Mouse (Mus musculus) lung, postnatal 4 days (tissue): ENCODE data around the gene Rmnd5a.

Experiments used
- DNase-seq, 2 experiments: peaks; one replicate each; pipeline ENCODE4 v3.0.0; 2021

Rmnd5a gene

DNA sequence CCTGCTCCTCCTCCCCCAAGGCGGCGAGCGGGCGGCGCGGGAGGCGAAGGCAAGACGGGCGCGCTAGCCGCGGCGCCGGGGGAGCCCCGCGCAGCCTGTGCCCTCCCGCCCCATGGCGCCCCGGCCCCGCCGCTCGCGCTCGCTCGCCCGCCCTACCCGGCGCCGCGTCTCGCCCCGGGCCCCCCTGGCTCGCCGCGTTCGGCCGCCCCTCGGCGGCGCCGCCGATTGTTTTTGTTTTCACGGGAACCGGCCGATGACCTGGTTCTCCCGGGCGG lies 283 bp downstream of the Rmnd5a start:
- DNase-seq: no peak

GRCm38 (mm10) chr6:71439506-71440216 lies 776 bp downstream of the Rmnd5a start:
- DNase-seq: peak; percentile 63 to 72

- DNase-seq: no peak
Observed at GRCm38 (mm10) chr6:71438070-71438469, 2.4 kb downstream of the Rmnd5a start.

DNA sequence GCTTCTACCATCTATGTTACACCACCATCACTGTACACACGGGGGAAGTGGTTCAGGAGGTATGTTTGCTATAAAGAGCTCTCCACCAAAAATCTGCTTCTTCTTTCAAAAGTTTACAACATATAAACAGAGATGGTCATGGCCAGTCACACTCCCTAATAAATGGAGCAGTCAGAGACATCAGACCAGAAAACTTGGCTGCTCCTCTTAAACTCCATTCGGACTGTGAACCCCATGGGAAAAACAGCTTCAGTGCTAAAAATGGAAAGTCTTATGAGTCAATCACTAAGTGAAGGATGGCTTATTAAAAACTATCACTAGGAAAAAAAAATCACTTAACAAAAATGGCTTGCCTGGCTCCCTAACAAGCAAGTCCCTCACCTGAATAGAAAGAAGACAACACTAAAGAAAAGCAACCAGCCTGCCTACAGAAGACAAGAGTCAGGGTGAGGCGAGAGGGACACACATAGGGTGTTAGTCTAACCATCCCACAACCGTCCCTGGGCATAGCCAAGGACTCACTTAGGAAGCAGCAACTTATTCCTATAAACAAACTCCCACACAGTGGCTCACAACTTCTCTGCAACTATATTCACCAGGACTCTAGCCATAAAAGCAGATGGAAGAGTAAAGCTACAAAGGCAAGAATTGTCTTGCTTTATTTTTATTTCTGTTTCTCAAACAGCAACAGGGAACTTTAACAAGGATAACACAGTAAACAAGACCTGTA lies 12.3 kb downstream of the Rmnd5a start:
- no peak for DNase-seq

DNA sequence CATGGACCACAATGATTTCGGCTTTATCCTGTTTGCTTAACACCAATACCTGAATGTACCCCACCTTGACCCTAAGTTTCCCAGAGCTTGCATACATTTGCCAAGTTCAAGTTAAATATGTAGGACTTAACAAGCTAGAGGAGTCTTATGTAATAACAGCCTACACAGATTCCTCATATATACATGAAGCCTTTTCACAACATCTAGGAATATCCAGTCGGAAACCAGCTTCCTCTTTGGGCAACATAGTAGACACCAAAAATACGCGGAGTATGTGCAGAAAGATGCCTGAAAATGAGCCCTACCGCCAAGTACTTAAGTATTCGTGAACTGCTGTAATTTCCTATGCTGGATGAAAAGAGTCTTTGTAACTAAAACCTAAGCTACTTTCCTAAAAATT lies 14.8 kb downstream of the Rmnd5a start:
- DNase-seq: no peak

DNA sequence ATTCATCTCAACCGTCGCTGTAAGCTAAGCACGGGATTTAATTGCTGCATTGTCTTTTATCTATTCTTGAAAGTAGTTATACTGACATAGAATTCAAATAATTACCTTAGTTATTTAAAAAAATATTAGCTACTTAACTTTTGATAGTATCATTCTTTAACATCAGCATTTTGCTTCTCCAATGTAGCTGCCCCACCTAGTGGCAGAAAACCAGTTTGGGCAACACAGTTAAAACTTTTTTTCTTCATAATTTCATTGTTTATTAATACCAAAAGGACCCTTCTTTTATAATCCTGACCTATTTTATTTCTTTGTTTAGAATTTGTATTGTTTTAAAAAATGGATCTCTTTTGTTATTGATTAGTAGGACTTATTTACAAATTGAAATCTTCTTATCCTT lies 17.3 kb downstream of the Rmnd5a start:
- peak in 1 of 2 experiments; percentile 21 for DNase-seq

GRCm38 (mm10) chr6:71422162-71422561 lies 18.3 kb downstream of the Rmnd5a start:
- DNase-seq: no peak

DNA sequence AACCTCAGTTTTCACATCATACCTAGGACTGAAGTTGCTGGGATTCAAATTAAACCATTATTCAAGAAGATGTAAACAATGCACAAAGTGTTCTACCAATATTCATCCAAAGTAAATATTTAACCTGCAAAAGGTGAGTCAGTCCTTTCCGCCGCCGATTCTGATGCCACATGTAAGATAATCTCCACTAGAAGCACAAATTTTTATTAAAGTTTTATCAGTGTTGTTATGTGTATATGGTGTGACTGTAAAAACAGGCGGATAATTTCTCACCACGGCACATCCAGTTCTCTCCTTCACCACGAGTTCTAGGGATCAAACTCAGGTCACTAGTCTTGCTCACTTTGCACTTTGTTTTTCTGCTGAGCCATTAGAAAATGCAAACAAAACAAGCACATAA lies 19.6 kb downstream of the Rmnd5a start:
- no peak for DNase-seq

- no peak for DNase-seq
Observed at GRCm38 (mm10) chr6:71418874-71419273, 21.6 kb downstream of the Rmnd5a start.

- no peak for DNase-seq
Observed at GRCm38 (mm10) chr6:71415446-71415845, 25.0 kb downstream of the Rmnd5a start.

DNA sequence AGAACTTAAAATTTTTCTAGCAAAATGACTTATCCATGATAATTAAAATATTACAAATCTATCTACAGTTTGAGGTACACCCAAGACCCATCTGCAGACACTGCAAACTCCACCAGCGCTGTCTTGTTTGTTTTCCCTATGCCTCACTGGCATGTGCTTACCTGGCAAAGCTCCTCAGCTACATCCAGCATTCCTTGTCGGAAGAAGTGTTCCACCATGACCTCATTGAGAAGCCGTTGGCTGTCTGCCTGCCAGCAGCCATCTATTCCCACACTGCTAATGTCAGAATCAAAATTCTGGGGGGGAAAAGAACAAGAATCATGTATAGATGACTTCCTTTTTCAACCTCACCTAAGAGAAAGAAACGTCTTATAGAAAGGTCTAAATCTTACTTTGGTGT lies 25.8 kb downstream of the Rmnd5a start:
- DNase-seq: no peak

DNA sequence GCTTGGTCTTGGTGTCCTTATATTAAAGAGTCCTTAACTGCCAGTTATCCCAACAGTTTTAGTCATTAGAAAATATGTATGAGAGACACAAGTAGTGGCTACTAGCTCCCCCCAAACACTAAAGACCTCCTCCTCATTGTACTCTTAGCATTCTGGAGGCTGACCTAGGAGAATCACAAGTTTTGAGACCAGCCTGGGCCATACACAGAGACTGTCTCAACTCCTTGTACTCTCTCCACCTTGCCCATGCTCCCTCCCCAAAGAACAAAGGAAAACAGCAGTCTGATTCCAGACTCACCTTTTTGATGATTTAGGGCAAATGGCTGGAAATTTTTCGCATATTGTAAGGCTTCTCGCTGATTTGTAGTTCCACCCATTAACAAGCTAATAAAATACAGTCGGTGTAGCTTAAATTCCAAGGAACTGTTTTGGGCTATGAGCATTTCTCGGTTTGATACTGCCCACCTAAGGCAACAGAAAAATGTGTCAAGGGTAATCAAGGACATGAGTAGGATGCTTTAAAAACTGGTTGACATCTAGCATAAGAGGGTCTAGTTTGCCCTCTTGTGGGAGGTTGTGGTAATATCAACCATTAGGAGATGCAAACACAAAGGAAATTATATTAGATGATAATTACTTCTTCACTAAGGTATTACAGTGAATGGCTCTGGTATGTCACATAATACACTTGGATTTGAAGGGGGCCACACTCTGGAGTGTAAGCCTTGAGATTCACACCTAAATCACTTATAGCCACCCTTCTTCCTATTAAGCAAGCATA lies 41.4 kb downstream of the Rmnd5a start:
- DNase-seq: peak in 1 of 2 experiments; percentile 25

GRCm38 (mm10) chr6:71396761-71397160 lies 43.7 kb downstream of the Rmnd5a start:
- no peak for DNase-seq

GRCm38 (mm10) chr6:71396016-71396415 lies 44.4 kb downstream of the Rmnd5a start:
- DNase-seq: no peak

- DNase-seq: no peak
Observed at GRCm38 (mm10) chr6:71390496-71390895, 49.9 kb downstream of the Rmnd5a start.

- no peak for DNase-seq
Observed at GRCm38 (mm10) chr6:71381654-71382053, 58.8 kb downstream of the Rmnd5a start.

DNA sequence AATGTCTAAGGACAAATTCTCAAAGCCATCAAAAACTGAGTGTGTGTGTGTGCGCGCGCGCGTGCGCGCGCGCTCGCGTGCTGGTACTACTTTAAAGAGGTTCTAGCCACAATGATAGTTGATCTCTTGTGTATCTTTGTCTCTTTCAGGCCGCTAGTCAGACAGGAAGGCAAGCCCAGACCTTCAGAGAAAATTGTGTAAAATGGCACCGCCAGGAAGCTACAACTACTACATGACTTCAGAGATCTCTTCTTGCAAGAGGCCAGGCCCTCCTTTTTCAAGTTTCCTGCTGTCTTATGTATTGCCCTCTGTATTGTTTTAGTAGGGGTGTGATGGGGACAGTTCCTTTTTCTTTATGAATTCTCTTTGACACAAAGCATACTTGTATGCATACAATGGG lies 63.7 kb downstream of the Rmnd5a start:
- DNase-seq: no peak

DNA sequence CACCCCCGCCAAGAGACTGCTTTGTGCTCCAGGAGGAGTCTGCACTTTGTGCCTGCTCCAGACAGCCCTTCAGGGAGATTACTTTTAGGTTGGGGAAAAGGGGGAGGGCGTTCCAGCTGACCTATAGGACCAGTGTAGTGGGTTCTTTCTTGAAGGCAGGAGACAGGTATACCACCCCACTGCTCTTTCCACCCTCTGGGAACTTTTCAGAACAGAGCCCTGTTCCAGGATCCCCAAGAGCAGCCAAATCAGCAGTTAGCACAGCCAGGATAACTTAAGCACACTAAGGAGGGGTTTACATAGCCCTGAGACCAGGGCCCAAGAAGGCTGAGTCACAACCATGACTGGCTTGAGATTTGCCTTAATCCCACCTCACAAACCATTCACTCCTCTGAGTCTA lies 65.5 kb downstream of the Rmnd5a start:
- DNase-seq: no peak

DNA sequence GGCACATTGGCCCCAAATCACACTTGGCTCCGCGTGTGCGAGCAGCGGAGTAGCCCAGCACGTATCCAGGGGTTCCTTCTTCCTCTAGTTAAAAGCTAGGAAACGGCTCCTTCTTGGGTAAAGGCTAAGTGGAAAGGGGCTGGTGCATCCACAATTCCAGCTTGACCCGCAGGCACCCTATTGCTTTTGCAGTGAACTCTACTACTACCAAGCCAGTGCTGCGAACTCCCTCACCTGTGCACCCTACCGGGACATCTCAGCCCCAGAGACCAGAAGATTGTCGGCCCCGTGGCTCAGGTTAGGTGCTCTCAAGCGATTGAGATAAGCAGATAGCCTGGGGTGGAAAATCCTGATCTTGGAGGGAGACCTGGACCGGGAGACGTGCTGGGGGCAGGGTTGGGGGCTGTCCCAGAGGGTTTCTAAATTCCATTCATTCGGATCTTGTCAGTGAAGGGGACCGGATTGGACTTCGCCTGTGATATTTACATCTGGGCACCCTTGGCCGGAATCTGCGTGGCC lies 66.1 kb downstream of the Rmnd5a start:
- DNase-seq: no peak

GRCm38 (mm10) chr6:71373249-71373775 lies 67.1 kb downstream of the Rmnd5a start, which contains the start of gene Cd8a:
TSS of gene Cd8a (plus strand) at chr6:71373427.
- no peak for DNase-seq

DNA sequence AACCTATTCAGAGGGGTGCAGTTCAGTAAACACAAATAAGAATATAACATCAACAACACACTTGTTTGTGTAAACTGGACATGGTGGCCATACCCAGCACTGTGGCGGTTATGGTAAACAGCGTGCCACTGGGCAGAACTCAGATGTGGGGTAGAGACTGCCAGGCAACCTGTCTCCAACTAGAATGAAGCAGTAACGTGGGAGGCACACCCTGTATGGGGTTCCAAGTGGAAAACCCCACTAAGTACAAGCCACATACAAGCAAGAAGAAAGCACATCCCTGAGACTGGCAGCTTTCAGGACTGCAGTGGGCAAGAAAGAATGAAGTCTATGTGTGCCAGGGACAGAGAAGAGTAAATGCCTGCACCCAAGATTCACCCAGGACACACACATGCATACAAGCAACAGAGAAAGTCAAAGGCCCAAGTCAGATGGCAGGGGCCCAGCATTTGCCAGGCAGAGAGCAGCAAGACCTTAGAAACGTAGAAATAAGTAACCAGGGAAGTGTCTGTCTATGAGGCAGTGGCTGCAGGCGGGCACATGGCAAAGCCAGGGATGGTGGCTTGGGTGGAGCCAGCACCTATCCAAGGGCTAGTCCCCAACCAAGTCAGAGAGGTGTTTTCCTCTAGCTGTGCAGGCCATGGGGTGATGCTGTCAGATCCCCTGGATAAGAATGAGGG lies 68.3 kb downstream of the Rmnd5a start:
- DNase-seq: no peak

DNA sequence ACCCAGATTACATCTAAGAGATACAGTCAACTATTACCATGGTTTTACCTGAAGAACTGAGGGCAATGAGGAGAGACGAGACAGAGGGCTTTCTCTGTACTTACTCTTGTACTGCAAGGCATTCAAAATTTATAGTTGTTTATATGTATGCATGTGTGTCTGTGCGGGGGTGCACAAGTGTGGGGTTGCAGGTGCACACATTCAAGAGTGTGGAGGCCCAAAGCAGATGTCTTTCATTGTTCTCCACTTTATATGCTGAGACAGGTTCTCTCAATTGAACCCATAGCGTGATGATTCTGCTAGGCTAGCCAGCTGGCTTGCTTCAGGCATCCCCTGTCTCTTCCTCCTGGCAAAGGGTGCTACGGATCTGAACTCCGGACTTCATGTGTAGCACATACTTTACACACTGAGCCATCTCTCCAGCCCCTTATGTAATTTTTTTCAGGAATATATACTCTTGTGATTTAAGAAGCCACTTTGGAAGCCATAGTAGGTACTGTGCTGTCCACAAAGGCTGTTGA lies 69.3 kb downstream of the Rmnd5a start:
- no peak for DNase-seq

GRCm38 (mm10) chr6:71369416-71369815 lies 71.0 kb downstream of the Rmnd5a start:
- no peak for DNase-seq
